Mouse (Mus musculus) lung, adult 2 months (tissue): ENCODE results near the gene Hist1h4i. TPM values are rescaled to one million over a fixed set of nuclear protein-coding genes. Genes with fewer than 3 reads are reported as not detected.
"Not testable (repeated sequence)": the region's sequence is repeated elsewhere in the genome, so short reads cannot be mapped to it uniquely, and the experiment has no call there.

Experiments used
- DNase-seq: peaks from one replicate; pipeline ENCODE4 v3.0.0; 2022
- H3K4me1 ChIP-seq: fragments of 200-500 bp; 2 replicates; pipeline ENCODE4 v1.6.1; 2011; ENCODE audit warnings: low read length; ENCODE audit not compliant: control insufficient read depth, insufficient read depth
- H3K4me3 ChIP-seq: fragments of 200-500 bp; replicated peaks from 2 replicates; pipeline ENCODE3; 2011; ENCODE audit warnings: low read depth, mild to moderate bottlenecking, control low read depth, low read length; ENCODE audit errors: extremely low read depth
- CTCF ChIP-seq: fragments of 200-500 bp; IDR thresholded peaks from 2 replicates; pipeline ENCODE4 v1.5.1; 2011; ENCODE audit warnings: mild to moderate bottlenecking, low read length, control low read depth; ENCODE audit not compliant: insufficient read depth
- POLR2A ChIP-seq: fragments of 200-500 bp; IDR thresholded peaks from 2 replicates; pipeline ENCODE4 v1.6.1; 2011; ENCODE audit warnings: low read depth, mild to moderate bottlenecking, control low read depth, low read length, borderline replicate concordance; ENCODE audit errors: extremely low read depth
- WGBS: fragments of 180-500 bp; shearing (Covaris S2); methylation state at CpG from one replicate; pipeline ENCODE4 v1.1.7; 2018; 5-methylcytosine and 5-hydroxymethylcytosine counted together
- polyA plus RNA-seq: library from polyadenylated mRNA; depleted of rRNA; stranded (reverse); fragments of >200 nt; gene quantifications from 2 replicates; pipeline ENCODE4 v1.2.3, GENCODE M21; 2012

Hist1h4i gene
- polyA plus RNA-seq, 1 experiment, result 5.1 TPM

GRCm38 (mm10) chr13:22037415-22037814 lies 3.7 kb downstream of the Hist1h4i start:
- TF ChIP-seq CTCF (no peak), POLR2A (no peak)
- Histone ChIP-seq H3K4me3 (no peak overlapping the region), H3K4me1 (peaks cover 5% of the 10 kb centered on the region; the same call in 1 of the 2 replicates)
- no peak for DNase-seq
- WGBS, result 70% methylated on average over 2 of the region's 2 CpGs

GRCm38 (mm10) chr13:22036986-22037385 lies 4.2 kb downstream of the Hist1h4i start:
- Histone ChIP-seq H3K4me3 (no peak overlapping the region), H3K4me1 (peaks cover 3% of the 10 kb centered on the region; the same call in 1 of the 2 replicates)
- DNase-seq, result no peak
- 58% methylated on average over 3 of the region's 3 CpGs for WGBS
- TF ChIP-seq CTCF (no peak), POLR2A (no peak)

GRCm38 (mm10) chr13:22036149-22036956 lies 4.8 kb downstream of the Hist1h4i start:
- no peak overlapping the region for H3K4me3 ChIP-seq
- no peak for TF ChIP-seq CTCF
- no peak for TF ChIP-seq POLR2A
- 3% methylated on average over 23 of the region's 23 CpGs for WGBS
- no peak for DNase-seq
- peaks cover 3% of the 10 kb centered on the region; the same call in 1 of the 2 replicates for H3K4me1 ChIP-seq

GRCm38 (mm10) chr13:22035267-22036148 lies 5.7 kb downstream of the Hist1h4i start, which contains the start of the genes Hist1h2ah and Hist1h2bk:
TSS of gene Hist1h2ah (minus strand) at chr13:22035568.
TSS of gene Hist1h2bk (plus strand) at chr13:22035870.
- H3K4me1 ChIP-seq, result not testable (repeated sequence)
- H3K4me3 ChIP-seq, result peak within 1 kb of the TSS; percentile 60
- DNase-seq, result peak; percentile 60
- WGBS, result under 1% methylated on average over 33 of the region's 69 CpGs

GRCm38 (mm10) chr13:22034443-22035266 lies 6.5 kb downstream of the Hist1h4i start:
- 2% methylated on average over 14 of the region's 14 CpGs for WGBS

GRCm38 (mm10) chr13:22033741-22034442 lies 7.3 kb downstream of the Hist1h4i start:
- no peak overlapping the region for H3K4me3 ChIP-seq
- TF ChIP-seq POLR2A, result no peak
- TF ChIP-seq CTCF, result no peak

More at GRCm38 (mm10) chr13:22034443-22035266, 6.5 kb downstream of the Hist1h4i start:
- no peaks in the 10 kb centered on the region; the same call in 1 of the 2 replicates for H3K4me1 ChIP-seq
- TF ChIP-seq POLR2A (no peak), CTCF (no peak)
- no peak overlapping the region for H3K4me3 ChIP-seq
- no peak for DNase-seq

GRCm38 (mm10) chr13:22030493-22030892 lies 10.7 kb downstream of the Hist1h4i start:
- WGBS, result 9% methylated on average over 4 of the region's 4 CpGs
- Histone ChIP-seq H3K4me1 (peaks cover 3% of the 10 kb centered on the region), H3K4me3 (no peak overlapping the region)
- no peak for DNase-seq
- TF ChIP-seq POLR2A (no peak), CTCF (peak; percentile 23; the same call in 1 of the 2 replicates)

More at GRCm38 (mm10) chr13:22033741-22034442, 7.3 kb downstream of the Hist1h4i start:
- peaks cover 3% of the 10 kb centered on the region for H3K4me1 ChIP-seq
- 44% methylated on average over 5 of the region's 5 CpGs for WGBS
- DNase-seq, result no peak

GRCm38 (mm10) chr13:22029928-22030327 lies 11.2 kb downstream of the Hist1h4i start:
- Histone ChIP-seq H3K4me1 (peaks cover 3% of the 10 kb centered on the region), H3K4me3 (no peak overlapping the region)
- TF ChIP-seq CTCF, result no peak
- no peak for TF ChIP-seq POLR2A
- 56% methylated on average over 8 of the region's 8 CpGs for WGBS
- DNase-seq, result no peak
